Mouse (Mus musculus): ENCODE results near the gene Frmd4b.

DNA sequence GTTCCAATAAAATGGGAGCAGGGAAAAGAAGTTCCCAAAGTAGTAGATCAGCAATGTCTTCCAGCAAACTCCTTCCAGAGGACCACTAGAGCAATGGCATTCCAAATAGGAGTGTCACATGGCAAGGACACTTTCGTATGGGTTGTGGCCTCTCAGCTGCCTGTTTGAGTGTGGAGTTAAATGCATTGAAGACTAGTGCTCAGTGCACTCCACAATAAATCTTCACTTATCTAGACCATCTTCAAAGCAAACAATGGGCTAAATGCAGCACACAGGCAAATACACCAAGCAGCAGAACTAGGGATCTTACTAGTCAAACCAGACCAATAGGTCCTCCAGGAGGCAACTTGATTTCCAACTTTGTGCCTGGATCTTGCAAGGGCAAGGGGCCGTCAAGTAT lies 49.1 kb upstream of the Frmd4b start:
- TF ChIP-seq CTCF (IDR thresholded peaks at IDR 0.05), result no peak
- no peak for TF ChIP-seq EP300 (IDR thresholded peaks at IDR 0.05)

Measured in lung, postnatal 0 days (tissue).